Mouse (Mus musculus) embryonic facial prominence, embryonic 13.5 days (tissue): ENCODE results near the gene Syt1. TPM values are rescaled to one million over a fixed set of nuclear protein-coding genes. Genes with fewer than 3 reads are reported as not detected.

Source experiments
- ATAC-seq: fragments of 200-750 bp; cut with Nextera tagmentation; 2 replicates; pipeline ENCODE4 v1.8.0; 2017; ENCODE audit warnings: low read depth; ENCODE audit not compliant: insufficient number of reproducible peaks, insufficient read depth, low FRiP score, low TSS enrichment
- H3K27ac ChIP-seq: fragments of 300-500 bp; sonication (generic); 2 replicates; pipeline ENCODE4 v1.5.1; 2015; ENCODE audit warnings: moderate library complexity, mild to moderate bottlenecking, inconsistent platforms
- H3K27me3 ChIP-seq: fragments of 300-500 bp; sonication (generic); 2 replicates; pipeline ENCODE4 v1.6.1; 2015; ENCODE audit warnings: mild to moderate bottlenecking, inconsistent platforms
- H3K36me3 ChIP-seq: fragments of 300-500 bp; sonication (generic); 2 replicates; pipeline ENCODE4 v1.6.1; 2015; ENCODE audit warnings: mild to moderate bottlenecking, inconsistent platforms
- H3K4me1 ChIP-seq: fragments of 300-500 bp; sonication (generic); 2 replicates; pipeline ENCODE4 v1.6.1; 2015; ENCODE audit warnings: inconsistent platforms
- H3K4me2 ChIP-seq: fragments of 300-500 bp; sonication (generic); 2 replicates; pipeline ENCODE4 v1.6.1; 2015; ENCODE audit warnings: moderate library complexity, mild to moderate bottlenecking, inconsistent platforms
- H3K4me3 ChIP-seq: fragments of 300-500 bp; sonication (generic); 2 replicates; pipeline ENCODE4 v1.5.1; 2015; ENCODE audit warnings: mild to moderate bottlenecking, inconsistent platforms
- H3K9ac ChIP-seq: fragments of 300-500 bp; sonication (generic); 2 replicates; pipeline ENCODE4 v1.6.1; 2015; ENCODE audit warnings: mild to moderate bottlenecking, inconsistent platforms
- H3K9me3 ChIP-seq: fragments of 300-500 bp; sonication (generic); 2 replicates; pipeline ENCODE4 v1.6.1; 2016; ENCODE audit warnings: inconsistent platforms
- WGBS: fragments of 180-500 bp; shearing (Covaris S2); methylation state at CpG from one replicate; pipeline ENCODE4 v1.1.7; 2015; ENCODE audit warnings: mixed read lengths; 5-methylcytosine and 5-hydroxymethylcytosine counted together
- polyA plus RNA-seq: library from polyadenylated mRNA; unstranded; fragments of >200 nt; fragmentation: Nextera tagmentation; extraction: Ambion mirVana; gene quantifications from 2 replicates; pipeline ENCODE4 v1.2.1, GENCODE M21; 2015

The Syt1 gene
- polyA plus RNA-seq, 1 experiment from 2014 or later = 2.6 TPM

GRCm38 (mm10) chr10:108952182-108952581, 58.6 kb downstream of the Syt1 start:
- no peaks in the 10 kb centered on the region for H3K36me3 ChIP-seq
- no peaks in the 10 kb centered on the region for H3K27me3 ChIP-seq
- 75% methylated on average over 8 of the region's 8 CpGs for WGBS
- H3K27ac ChIP-seq = no peak overlapping the region
- H3K4me3 ChIP-seq = no peak overlapping the region
- no peaks in the 10 kb centered on the region for H3K4me1 ChIP-seq
- H3K4me2 ChIP-seq = no peak overlapping the region
- no peak overlapping the region for H3K9ac ChIP-seq
- no peaks in the 10 kb centered on the region for H3K9me3 ChIP-seq
- ATAC-seq = no peak

- H3K4me1 ChIP-seq = no peaks in the 10 kb centered on the region
- no peaks in the 10 kb centered on the region for H3K27me3 ChIP-seq
- H3K4me3 ChIP-seq = no peak overlapping the region
- ATAC-seq = 0 out of 2 replicates have a peak, but pooled peaks have one; percentile 59
- no peak overlapping the region for H3K27ac ChIP-seq
- no peaks in the 10 kb centered on the region for H3K9me3 ChIP-seq
- H3K36me3 ChIP-seq = no peaks in the 10 kb centered on the region
- 77% methylated on average over 10 of the region's 10 CpGs for WGBS
- H3K4me2 ChIP-seq = no peak overlapping the region
- no peak overlapping the region for H3K9ac ChIP-seq
Observed at GRCm38 (mm10) chr10:108936838-108937430, 73.8 kb downstream of the Syt1 start.

- WGBS = 70% methylated on average over 3 of the region's 3 CpGs
- no peak overlapping the region for H3K9ac ChIP-seq
- no peak overlapping the region for H3K4me3 ChIP-seq
- ATAC-seq = no peak
- no peak overlapping the region for H3K4me2 ChIP-seq
- H3K36me3 ChIP-seq = no peaks in the 10 kb centered on the region
- no peak overlapping the region for H3K27ac ChIP-seq
- H3K4me1 ChIP-seq = no peaks in the 10 kb centered on the region
- H3K27me3 ChIP-seq = no peaks in the 10 kb centered on the region
- H3K9me3 ChIP-seq = no peaks in the 10 kb centered on the region
Observed at GRCm38 (mm10) chr10:108930299-108930698, 80.5 kb downstream of the Syt1 start.

- Histone ChIP-seq H3K27me3 (no peaks in the 10 kb centered on the region), H3K36me3 (no peaks in the 10 kb centered on the region), H3K9ac (no peak overlapping the region), H3K4me2 (no peak overlapping the region), H3K9me3 (no peaks in the 10 kb centered on the region), H3K4me1 (no peaks in the 10 kb centered on the region), H3K4me3 (no peak overlapping the region), H3K27ac (no peak overlapping the region)
- 84% methylated on average over 6 of the region's 6 CpGs for WGBS
- ATAC-seq = no peak
Observed at GRCm38 (mm10) chr10:108929676-108930075, 81.1 kb downstream of the Syt1 start.

- no peaks in the 10 kb centered on the region for H3K9me3 ChIP-seq
- no peak overlapping the region for H3K27ac ChIP-seq
- no peak for ATAC-seq
- no peak overlapping the region for H3K4me2 ChIP-seq
- H3K27me3 ChIP-seq = no peaks in the 10 kb centered on the region
- no peaks in the 10 kb centered on the region for H3K4me1 ChIP-seq
- 94% methylated on average over 1 of the region's 1 CpGs for WGBS
- no peak overlapping the region for H3K9ac ChIP-seq
- H3K36me3 ChIP-seq = no peaks in the 10 kb centered on the region
- H3K4me3 ChIP-seq = no peak overlapping the region
Observed at GRCm38 (mm10) chr10:108905264-108905663, 105.5 kb downstream of the Syt1 start.

GRCm38 (mm10) chr10:108904371-108904770, 106.4 kb downstream of the Syt1 start:
- H3K4me1 ChIP-seq = no peaks in the 10 kb centered on the region
- H3K36me3 ChIP-seq = no peaks in the 10 kb centered on the region
- H3K4me2 ChIP-seq = no peak overlapping the region
- WGBS = 76% methylated on average over 4 of the region's 4 CpGs
- no peak overlapping the region for H3K9ac ChIP-seq
- no peaks in the 10 kb centered on the region for H3K9me3 ChIP-seq
- no peak overlapping the region for H3K27ac ChIP-seq
- H3K27me3 ChIP-seq = no peaks in the 10 kb centered on the region
- H3K4me3 ChIP-seq = no peak overlapping the region
- no peak for ATAC-seq

- H3K4me1 ChIP-seq = no peaks in the 10 kb centered on the region
- no peaks in the 10 kb centered on the region for H3K9me3 ChIP-seq
- ATAC-seq = no peak
- H3K27me3 ChIP-seq = no peaks in the 10 kb centered on the region
- no peak overlapping the region for H3K9ac ChIP-seq
- H3K27ac ChIP-seq = no peak overlapping the region
- no peak overlapping the region for H3K4me3 ChIP-seq
- 88% methylated on average over 5 of the region's 5 CpGs for WGBS
- H3K4me2 ChIP-seq = no peak overlapping the region
- H3K36me3 ChIP-seq = no peaks in the 10 kb centered on the region
Observed at GRCm38 (mm10) chr10:108896529-108896928, 114.3 kb downstream of the Syt1 start.

GRCm38 (mm10) chr10:108893288-108893687, 117.5 kb downstream of the Syt1 start:
- no peak overlapping the region for H3K9ac ChIP-seq
- no peaks in the 10 kb centered on the region for H3K27me3 ChIP-seq
- H3K4me3 ChIP-seq = no peak overlapping the region
- H3K27ac ChIP-seq = no peak overlapping the region
- no peaks in the 10 kb centered on the region for H3K9me3 ChIP-seq
- ATAC-seq = no peak
- WGBS = 94% methylated on average over 6 of the region's 6 CpGs
- H3K4me1 ChIP-seq = no peaks in the 10 kb centered on the region
- H3K36me3 ChIP-seq = no peaks in the 10 kb centered on the region
- H3K4me2 ChIP-seq = no peak overlapping the region

- ATAC-seq = no peak
- Histone ChIP-seq H3K27me3 (no peaks in the 10 kb centered on the region), H3K4me3 (no peak overlapping the region), H3K36me3 (no peaks in the 10 kb centered on the region), H3K9ac (no peak overlapping the region), H3K4me2 (no peak overlapping the region), H3K9me3 (no peaks in the 10 kb centered on the region), H3K27ac (no peak overlapping the region), H3K4me1 (no peaks in the 10 kb centered on the region)
- WGBS = 93% methylated on average over 1 of the region's 1 CpGs
Observed at GRCm38 (mm10) chr10:108892441-108892840, 118.3 kb downstream of the Syt1 start.

GRCm38 (mm10) chr10:108889084-108889483, 121.7 kb downstream of the Syt1 start:
- Histone ChIP-seq H3K9me3 (no peaks in the 10 kb centered on the region), H3K4me2 (no peak overlapping the region), H3K27ac (no peak overlapping the region), H3K36me3 (no peaks in the 10 kb centered on the region), H3K4me3 (no peak overlapping the region), H3K9ac (no peak overlapping the region), H3K4me1 (no peaks in the 10 kb centered on the region), H3K27me3 (no peaks in the 10 kb centered on the region)
- 69% methylated on average over 4 of the region's 4 CpGs for WGBS
- ATAC-seq = no peak

- Histone ChIP-seq H3K4me3 (no peak overlapping the region), H3K4me1 (no peaks in the 10 kb centered on the region), H3K36me3 (no peaks in the 10 kb centered on the region), H3K27me3 (no peaks in the 10 kb centered on the region), H3K27ac (no peak overlapping the region), H3K9me3 (no peaks in the 10 kb centered on the region), H3K4me2 (no peak overlapping the region), H3K9ac (no peak overlapping the region)
- ATAC-seq = no peak
Observed at GRCm38 (mm10) chr10:108886781-108887180, 124.0 kb downstream of the Syt1 start.

GRCm38 (mm10) chr10:108885769-108886168, 125.0 kb downstream of the Syt1 start:
- no peak overlapping the region for H3K4me3 ChIP-seq
- no peaks in the 10 kb centered on the region for H3K9me3 ChIP-seq
- no peak overlapping the region for H3K4me2 ChIP-seq
- H3K27ac ChIP-seq = no peak overlapping the region
- H3K36me3 ChIP-seq = no peaks in the 10 kb centered on the region
- 89% methylated on average over 1 of the region's 1 CpGs for WGBS
- no peak overlapping the region for H3K9ac ChIP-seq
- H3K4me1 ChIP-seq = no peaks in the 10 kb centered on the region
- ATAC-seq = no peak
- H3K27me3 ChIP-seq = no peaks in the 10 kb centered on the region
